Mouse (Mus musculus): ENCODE measurements around the gene Gm5286.
"Not testable (repeated sequence)": the region's sequence is repeated elsewhere in the genome, so short reads cannot be mapped to it uniquely, and the experiment has no call there.

Gm5286 gene

DNA sequence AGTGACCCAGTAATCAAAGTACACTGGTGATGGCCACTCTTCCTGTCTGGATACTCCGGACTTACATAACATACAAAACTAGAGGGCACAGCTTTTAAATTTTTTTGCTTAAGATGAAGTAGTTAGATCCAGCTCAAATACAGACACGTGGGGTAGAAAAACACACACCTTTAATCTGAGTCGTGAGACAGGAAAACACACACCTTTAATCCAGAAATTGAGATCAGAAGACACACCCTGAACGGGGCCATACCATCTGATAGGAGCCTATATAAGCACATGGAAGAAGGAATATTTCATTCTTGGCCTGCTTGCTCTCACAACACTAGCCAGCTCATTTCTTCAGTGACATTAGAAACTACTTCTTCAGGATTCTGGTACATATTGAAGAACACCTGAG, at the start of gene Gm5286:
Gm5286 (plus strand) TSS at position 301 of the 400 bp plus-strand sequence.
- DNase-seq = not testable (repeated sequence)

DNA sequence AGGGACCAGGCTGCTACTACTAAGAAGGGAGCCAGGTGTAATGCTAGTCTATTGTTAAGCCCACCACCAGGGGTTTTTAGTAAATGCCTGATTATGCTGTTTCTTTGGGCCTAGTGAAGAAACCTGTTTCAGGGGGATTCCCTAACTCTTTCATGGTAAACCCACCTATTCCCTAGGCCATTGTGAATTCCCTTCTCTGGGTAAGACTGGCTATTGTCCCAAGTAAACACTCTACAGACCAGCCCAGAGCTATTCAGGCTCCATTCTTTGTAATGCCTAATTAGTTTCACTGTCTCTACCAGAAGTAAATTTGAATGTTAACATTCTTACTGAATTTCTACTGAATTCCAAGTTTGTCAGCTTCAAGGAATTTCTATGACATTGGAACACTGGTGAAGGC, 29.2 kb upstream of the Gm5286 start:
- DNase-seq = not testable (repeated sequence)

DNA sequence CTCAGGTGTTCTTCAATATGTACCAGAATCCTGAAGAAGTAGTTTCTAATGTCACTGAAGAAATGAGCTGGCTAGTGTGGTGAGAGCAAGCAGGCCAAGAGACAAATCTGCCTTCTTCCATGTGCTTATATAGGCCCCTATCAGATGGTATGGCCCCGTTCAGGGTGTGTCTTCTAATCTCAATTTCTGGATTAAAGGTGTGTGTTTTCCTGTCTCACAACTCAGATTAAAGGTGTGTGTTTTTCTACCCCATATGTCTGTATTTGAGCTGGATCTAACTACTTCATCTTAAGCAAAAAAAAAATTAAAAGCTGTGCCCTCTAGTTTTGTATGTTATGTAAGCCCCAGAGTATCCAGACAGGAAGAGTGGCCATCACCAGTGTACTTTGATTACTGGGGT, 18.4 kb upstream of the Gm5286 start, which contains the start of gene Gm10696:
Gm10696 (minus strand) TSS at position 101 of the 400 bp plus-strand sequence.
- DNase-seq = not testable (repeated sequence)

All from kidney, postnatal 10 days (tissue).